Mouse (Mus musculus) brain, embryonic 14.5 days (tissue): Measurements from ENCODE around the gene Aldh16a1.

Experiments used
- CTCF ChIP-seq: fragments of 200-500 bp; IDR thresholded peaks from 2 replicates; pipeline ENCODE4 v1.5.1; 2012; ENCODE audit warnings: inconsistent platforms, mild to moderate bottlenecking, moderate library complexity, borderline replicate concordance; ENCODE audit not compliant: insufficient read depth, insufficient read length; ENCODE audit errors: extremely low read depth
- POLR2A ChIP-seq: fragments of 200-500 bp; IDR thresholded peaks from 2 replicates; pipeline ENCODE4 v1.6.1; 2012; ENCODE audit warnings: mild to moderate bottlenecking, inconsistent platforms, borderline replicate concordance; ENCODE audit not compliant: poor library complexity, insufficient read depth, insufficient read length, severe bottlenecking; ENCODE audit errors: extremely low read depth

DNA sequence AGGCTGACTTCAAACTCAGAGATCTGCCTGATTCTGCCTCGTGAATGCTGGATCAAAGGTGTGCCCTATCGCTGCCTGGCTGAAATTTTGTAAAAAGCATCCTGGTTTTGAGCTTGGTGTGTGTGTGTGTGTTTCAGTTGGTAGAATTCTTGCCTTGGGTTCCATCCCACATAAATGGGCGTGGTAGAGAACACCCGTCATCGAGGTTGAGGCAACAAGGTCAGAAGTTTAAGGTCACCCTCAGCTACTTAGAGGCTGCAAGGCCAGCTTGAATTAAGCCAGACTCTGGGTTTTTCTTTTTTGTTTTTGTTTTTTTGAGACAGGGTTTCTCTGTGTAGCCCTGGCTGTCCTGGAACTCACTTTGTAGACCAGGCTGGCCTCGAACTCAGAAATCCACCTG, 36.0 kb downstream of the Aldh16a1 start:
- TF ChIP-seq CTCF (no peak), POLR2A (no peak)
